Mouse (Mus musculus): ENCODE measurements around the gene Spred1.

Spred1 gene

DNA sequence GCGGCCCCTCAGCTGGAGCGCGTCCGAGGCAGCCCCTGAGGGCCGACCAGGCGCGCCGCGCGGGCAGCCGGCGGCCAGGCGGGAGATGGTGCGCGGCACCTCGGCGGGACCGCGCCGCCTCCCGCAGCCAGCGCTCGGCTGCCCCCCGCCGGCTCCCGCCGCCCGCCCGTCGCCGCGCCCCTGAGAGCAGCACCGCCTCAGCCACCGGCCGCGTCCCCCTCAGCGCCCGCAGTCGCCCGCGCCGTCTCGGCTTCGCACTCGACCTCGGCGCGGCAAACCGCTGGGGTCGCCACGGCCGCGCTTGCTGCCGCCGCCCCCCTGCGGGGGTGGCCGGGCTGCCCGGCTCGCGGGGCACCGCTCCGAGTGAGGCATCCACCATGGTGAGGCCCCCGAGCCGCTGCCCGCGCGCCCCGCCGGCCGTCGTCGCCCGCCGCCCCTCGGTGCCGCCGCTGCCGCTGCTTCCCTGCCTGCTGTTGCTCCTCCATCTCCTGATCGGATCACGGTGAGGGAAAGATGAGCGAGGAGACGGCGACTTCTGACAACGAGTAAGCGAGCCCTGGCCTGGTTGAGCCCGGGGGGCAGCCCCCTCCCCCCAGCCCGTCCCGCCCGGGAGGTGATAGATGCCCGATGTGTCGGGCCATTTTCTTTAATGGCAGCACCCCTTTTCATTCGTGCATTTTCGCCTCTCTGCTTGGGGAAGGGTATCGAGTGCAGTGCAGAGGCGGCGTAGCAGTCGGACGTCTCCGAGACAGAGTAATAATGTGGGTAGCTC lies at the start of gene Spred1:
TSS of gene Spred1 (plus strand) at position 163 of the 772 bp plus-strand sequence.
- DNase-seq (ENCODE audit: low read depth, low spot score), result no peak

GRCm38 (mm10) chr2:117071596-117071995 lies 49.6 kb upstream of the Spred1 start:
- no peak for DNase-seq (ENCODE audit: low read depth, low spot score)

GRCm38 (mm10) chr2:117078711-117079110 lies 42.5 kb upstream of the Spred1 start:
- no peak for DNase-seq (ENCODE audit: low read depth, low spot score)

DNA sequence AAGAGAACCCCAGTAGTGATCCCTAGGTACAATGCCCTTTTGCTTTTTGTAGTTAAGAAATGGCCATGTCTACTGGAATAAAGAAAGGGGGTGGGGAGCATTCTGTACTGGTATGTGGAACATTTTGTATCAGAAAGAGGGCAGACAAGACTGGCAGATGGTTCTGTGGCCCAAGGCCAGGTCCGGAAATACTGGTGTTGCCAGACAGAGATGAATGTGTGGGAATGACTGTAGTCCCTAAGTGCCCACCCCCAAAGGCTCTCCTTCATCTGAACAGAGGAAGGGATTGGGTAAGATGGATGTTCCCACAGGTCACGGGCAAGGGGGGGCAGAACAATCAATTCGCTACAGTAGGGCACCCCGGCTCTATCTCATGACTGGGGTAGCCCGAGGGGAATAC lies 41.6 kb upstream of the Spred1 start:
- DNase-seq (ENCODE audit: low read depth, low spot score), result peak; percentile 47

DNA sequence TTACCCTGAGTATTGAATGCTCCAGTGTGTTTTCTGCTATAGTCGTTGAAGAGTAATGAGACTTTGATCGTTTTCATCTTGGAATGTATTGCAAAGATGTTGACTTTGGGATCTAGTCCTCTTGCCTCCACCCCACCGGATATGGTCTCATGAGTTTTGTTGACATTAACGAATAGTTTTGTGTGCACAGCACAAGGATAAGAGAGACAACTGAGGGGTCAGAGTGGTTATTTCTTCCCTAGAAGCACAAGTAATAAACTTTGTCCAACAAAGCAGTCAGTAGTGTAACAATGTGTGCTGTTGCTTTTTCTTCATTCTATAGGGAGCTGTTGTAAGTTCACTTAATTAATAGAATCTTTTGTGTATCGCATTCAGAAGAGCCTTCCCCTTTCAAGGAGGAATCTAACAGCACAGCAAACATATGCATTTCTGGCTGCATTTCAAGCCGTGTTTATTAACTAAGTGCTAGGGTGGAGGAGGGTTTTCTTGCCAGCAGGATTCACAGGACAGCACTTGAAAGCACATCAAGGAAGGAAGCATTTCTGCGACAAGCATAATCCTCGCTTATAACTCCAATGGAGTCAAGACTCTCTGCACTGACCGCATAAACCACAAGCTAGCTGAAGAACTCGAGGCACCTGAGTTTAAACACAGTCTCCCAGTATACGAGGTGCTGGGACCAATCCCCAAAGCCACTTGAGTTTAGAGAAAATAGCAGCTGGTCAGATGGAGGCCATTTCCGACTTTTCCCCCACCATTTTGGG lies 35.0 kb upstream of the Spred1 start:
- DNase-seq (ENCODE audit: low read depth, low spot score), result no peak

DNA sequence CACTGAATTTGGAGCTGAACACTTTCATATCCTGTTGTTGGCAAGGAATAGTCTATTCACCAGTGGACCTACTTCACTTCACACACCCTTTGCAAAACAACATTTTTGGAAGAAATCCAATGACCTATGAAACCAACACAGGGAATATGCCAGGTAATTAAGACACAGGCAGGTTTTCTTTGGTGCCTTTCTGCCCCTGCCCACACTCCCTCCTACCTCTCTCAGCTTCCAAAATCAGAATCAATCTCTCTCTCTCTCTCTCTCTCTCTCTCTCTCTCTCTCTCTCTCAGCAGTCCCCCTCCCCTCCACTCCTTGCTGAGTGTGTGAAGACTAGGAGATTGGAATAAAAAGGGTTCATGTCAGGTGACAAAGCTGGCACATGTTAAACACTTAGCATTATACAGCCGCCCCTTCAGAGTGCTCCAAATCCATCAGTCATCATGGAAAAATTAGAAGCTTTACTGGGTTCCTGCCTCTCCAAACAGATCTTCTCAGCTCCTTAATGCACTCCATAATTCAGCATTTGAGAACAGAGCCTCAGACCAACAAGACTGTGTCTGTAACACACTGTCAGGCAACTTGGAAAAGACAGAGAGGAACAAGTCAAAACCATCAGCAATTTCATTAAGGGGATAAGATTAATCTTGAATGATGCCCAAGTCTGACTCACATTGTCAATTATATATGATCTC lies 34.3 kb upstream of the Spred1 start:
- DNase-seq (ENCODE audit: low read depth, low spot score), result peak; percentile 61

GRCm38 (mm10) chr2:117087458-117087820 lies 33.7 kb upstream of the Spred1 start:
- no peak for DNase-seq (ENCODE audit: low read depth, low spot score)

DNA sequence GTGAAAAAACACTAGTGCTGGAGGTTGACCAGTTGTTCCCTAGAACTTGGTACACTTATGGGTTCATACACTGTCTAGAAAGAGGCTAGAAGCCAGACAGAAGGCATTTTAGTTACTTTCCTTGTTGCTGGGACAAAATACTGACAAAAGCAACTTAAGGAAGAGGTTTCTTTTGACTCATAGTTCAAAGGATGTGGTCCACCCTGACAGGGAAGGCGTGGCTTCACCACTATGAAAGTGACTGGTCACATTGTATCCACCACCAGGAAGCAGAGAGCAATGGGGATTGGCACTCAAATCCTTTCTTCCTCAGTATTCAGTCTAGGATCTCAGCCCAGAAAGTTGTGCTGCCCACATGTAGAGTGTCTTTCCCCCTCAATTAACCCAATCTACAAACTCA lies 31.7 kb upstream of the Spred1 start:
- no peak for DNase-seq (ENCODE audit: low read depth, low spot score)

DNA sequence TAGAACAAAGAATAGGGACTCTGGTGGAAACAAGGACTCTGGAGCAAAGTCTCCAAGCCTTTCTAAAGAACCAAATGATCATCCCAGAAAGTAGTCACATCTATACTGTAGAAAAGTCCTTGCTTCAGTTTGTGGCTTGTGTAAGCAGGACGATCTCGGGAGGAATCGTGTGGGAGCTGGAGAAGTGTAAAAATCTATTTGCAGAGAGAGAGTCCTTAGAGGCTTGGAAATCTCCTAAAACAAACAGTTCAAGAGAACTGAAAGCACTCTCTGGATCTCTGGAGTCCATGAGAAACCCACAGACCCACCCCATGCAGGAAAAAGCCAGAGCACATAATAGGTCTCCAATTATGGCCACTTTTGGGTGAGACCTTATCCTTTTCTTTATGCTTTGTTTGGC lies 31.1 kb upstream of the Spred1 start:
- DNase-seq (ENCODE audit: low read depth, low spot score), result peak; percentile 64

GRCm38 (mm10) chr2:117092946-117093401 lies 28.2 kb upstream of the Spred1 start:
- no peak for DNase-seq (ENCODE audit: low read depth, low spot score)

GRCm38 (mm10) chr2:117095491-117095890 lies 25.7 kb upstream of the Spred1 start:
- DNase-seq (ENCODE audit: low read depth, low spot score), result peak; percentile 90

DNA sequence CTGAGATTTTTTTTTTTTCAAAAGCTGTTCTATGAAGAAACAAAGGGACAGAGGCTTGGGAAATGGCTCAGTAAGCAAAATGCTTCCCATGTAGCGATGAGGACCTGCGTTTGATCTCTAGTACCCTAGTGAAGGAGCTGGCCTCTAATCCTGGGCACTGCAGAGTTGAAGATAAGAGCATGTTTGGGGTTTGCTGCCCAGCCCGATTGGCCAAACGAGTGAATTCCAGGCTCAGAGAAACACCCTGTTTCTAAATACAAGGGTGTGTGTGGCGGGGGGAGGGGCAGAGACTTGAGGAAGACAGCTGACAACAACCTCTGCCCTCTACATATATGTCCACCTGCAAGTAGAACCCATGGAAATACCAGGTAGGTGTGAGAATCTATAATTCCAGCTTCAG lies 23.9 kb upstream of the Spred1 start:
- no peak for DNase-seq (ENCODE audit: low read depth, low spot score)

DNA sequence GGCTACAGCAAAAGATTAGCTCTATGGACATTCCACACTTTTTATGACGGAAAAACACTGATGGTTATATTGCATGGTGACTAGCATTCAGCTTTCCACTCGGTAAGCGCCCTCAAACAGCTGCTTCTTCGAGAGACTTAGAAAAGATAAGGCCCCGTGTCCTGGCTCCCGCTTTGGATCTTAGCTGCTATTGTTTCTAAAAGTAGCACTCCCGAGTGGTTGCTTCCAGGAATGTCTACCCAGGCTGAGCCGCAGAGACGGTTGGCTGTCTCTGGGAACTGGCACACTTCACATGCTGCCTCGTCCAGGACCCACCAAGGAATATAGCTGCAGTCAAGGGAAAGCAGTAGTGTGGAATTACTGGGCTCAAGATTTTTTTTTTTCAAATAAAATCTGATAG lies 21.9 kb upstream of the Spred1 start:
- DNase-seq (ENCODE audit: low read depth, low spot score), result peak; percentile 30

- no peak for DNase-seq (ENCODE audit: low read depth, low spot score)
Measured at GRCm38 (mm10) chr2:117103461-117103860, 17.7 kb upstream of the Spred1 start.

- DNase-seq (ENCODE audit: low read depth, low spot score), result peak; percentile 45
Measured at GRCm38 (mm10) chr2:117105407-117105806, 15.8 kb upstream of the Spred1 start.

DNA sequence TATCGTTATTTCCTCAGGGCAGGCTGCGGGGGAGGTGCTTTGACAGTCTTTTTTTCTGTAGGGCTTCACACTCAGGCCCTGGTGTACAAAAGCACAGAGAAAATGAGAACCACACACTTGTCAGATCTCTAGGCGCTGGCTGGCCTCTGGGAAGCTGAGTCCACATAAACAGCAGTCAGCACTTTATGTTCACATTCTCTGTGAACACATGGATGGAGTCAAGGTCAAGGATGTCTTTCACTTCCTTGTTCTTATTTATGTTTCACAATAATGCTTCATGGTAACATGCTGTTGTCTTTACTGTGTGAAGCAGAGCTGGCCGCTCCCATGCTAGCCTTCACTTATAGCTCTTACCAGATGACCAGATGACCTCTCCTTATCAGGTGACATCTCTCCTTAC lies 13.1 kb upstream of the Spred1 start:
- no peak for DNase-seq (ENCODE audit: low read depth, low spot score)

DNA sequence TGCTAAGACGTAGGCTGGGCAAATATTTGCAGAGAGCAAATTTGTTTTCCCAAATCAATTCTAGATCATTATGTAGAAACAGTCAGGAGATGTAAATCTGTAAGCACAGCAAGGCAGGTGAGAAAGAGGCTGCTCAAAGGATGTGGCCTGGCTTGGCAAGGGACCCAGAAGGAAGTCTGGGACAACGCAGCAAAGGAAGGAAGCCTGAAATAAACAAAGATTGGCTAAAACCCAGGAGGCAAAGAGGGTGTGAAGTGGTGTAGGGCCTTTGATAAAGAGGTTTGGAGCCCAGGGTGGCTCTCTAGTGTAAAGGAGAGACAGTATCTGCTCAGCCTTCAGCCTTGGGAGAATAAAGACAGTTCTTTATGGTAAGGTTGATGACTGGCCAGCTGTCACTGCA lies 11.9 kb upstream of the Spred1 start:
- no peak for DNase-seq (ENCODE audit: low read depth, low spot score)

- no peak for DNase-seq (ENCODE audit: low read depth, low spot score)
Measured at GRCm38 (mm10) chr2:117110355-117110866, 10.8 kb upstream of the Spred1 start.

GRCm38 (mm10) chr2:117113262-117113661 lies 7.9 kb upstream of the Spred1 start:
- no peak for DNase-seq (ENCODE audit: low read depth, low spot score)

- DNase-seq (ENCODE audit: low read depth, low spot score), result no peak
Measured at GRCm38 (mm10) chr2:117113762-117114161, 7.4 kb upstream of the Spred1 start.

GRCm38 (mm10) chr2:117118516-117118915 lies 2.7 kb upstream of the Spred1 start:
- DNase-seq (ENCODE audit: low read depth, low spot score), result peak; percentile 59
